Mouse (Mus musculus) ovary, postnatal 14 days (tissue): ENCODE results near the gene 2810408A11Rik.
"Not testable (repeated sequence)": the region's sequence is repeated elsewhere in the genome, so short reads cannot be mapped to it uniquely, and the experiment has no call there.

Experiments
- DNase-seq: peaks from one replicate; pipeline ENCODE4 v3.0.0; 2022; ENCODE audit warnings: low spot score

Gene 2810408A11Rik

DNA sequence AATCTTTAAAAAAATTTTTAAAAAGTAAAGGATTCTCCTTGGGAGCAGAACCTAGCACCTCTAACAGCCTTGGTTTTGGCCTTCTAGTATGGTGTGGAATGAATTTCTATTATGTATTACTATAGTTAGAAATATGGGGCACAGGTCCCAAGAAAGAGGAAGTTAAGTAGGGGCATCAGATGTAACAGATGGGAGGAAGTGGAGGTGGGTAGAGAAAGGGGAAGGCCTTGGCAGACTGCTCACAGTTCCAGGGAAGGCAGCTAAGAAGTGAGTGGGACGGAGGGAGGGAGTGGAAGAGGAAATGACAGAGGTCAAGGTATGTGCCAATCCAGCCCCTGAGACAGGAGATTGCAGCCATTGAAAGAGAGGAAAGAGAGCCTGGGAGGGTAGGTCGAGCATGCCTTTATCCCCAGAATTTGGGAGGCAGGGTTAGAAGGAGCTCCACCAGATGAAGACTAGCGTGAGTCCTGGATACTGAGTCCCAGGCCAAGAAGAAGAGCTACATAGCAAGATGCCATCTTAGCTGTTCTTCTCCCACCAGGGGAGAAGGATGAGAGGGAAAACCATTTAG, 30.3 kb upstream of the 2810408A11Rik start:
- DNase-seq: no peak

DNA sequence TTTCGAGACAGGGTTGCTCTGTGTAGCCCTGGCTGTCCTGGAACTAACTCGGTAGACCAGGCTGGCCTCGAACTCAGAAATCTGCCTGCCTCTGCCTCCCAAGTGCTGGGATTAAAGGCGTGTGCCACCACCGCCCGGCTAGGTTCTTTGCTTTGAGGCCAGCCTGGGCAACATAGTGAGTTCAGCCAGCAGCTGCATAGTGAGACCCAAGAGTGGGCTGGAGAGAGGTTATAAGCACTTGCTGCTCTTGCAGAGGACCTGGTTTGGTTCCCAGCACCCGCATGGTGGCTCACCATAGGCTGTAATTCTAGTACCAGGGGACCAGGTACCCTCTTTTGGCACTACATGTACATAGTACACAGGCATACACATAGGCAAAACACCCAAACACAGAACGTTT, 29.4 kb upstream of the 2810408A11Rik start:
- DNase-seq: not testable (repeated sequence)

DNA sequence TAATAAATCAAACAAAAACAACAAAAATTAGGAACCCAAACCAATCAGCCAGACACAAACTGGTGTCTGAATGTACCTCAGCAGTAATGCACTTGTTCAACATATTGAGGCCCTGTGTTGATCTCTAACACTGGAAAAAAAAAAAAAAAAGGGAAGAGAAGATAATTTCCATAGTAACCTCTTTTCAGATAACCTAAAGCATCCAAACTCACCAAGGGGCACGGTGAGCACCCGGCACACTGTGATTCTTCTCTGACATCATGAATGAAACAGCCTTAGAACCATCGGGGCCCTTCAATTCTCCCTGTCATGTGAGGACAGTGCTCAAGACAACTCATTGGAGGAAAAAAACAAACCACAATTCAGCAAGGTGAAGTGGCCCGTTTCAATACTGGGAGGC, 28.9 kb upstream of the 2810408A11Rik start:
- DNase-seq: no peak

DNA sequence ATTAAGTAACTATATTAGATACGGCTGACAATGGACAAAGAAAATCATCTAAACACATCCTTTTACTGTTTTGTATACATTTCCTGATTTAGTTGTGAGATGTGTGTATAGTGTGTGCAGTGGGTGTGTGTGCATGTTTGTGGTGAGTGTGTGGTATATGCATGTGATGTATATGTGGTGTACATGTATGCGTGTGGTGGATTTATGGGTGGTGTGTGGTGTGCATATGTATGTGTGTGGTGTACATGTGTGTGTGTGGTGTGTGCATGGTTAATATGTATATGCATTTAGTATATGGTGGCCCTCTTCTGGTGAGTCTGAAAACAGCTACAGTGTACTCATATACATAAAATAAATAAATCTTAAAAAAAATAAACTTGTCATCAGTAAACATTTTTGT, 26.7 kb upstream of the 2810408A11Rik start:
- DNase-seq: no peak

DNA sequence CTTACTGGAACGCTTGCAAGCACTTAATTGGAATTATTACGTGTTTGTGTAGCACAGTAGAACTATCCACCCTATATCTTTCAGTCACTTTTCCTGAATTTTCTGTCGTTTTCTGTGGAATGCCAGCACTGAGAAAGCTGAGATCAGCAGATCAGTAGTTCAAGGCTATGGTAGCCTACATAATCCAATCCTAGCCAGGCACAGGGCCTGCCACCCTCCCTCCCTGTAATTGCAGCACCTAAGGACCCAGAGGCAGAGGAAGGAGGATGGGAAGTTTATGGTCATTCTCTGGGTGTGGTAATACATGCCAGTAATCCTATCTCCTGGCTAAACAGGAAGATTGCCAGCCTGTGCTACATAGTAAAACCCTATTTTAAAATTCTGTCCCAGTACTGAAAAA, 22.0 kb upstream of the 2810408A11Rik start:
- DNase-seq: no peak

DNA sequence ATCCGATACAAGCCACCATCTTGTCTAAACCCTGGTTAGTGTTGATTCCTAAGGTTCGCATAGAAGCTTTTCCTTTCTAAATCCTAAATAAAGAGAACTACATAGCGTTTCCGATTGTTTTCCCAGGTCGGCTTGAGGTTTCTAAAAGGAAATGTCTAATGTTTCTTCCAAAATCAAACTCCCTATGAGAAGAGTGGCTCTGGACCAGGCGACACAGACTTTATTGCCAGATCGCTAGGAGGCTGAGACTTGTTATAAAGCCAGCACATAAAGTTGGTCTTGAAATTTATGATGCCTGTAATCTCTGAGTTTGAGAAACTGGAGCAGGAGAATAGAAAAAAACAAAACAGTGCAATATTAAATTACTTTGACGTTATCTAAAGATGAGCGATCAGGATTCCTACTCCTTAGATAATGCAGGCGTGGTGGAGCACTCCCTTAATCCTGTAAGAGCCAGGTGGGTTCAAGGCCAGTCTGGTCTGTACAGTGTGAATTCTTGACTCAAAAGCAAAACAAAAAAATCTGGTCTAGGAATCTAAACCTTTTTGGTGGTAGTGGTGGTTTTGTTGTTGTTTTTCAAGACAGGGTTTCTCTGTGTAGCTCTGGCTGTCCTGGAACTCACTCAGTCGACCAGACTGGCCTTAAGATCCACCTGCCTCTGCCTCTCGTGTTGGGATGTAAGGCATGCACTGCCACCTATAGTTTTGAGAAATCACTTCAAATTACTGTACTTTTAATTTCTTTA, 21.4 kb upstream of the 2810408A11Rik start:
- DNase-seq: no peak

DNA sequence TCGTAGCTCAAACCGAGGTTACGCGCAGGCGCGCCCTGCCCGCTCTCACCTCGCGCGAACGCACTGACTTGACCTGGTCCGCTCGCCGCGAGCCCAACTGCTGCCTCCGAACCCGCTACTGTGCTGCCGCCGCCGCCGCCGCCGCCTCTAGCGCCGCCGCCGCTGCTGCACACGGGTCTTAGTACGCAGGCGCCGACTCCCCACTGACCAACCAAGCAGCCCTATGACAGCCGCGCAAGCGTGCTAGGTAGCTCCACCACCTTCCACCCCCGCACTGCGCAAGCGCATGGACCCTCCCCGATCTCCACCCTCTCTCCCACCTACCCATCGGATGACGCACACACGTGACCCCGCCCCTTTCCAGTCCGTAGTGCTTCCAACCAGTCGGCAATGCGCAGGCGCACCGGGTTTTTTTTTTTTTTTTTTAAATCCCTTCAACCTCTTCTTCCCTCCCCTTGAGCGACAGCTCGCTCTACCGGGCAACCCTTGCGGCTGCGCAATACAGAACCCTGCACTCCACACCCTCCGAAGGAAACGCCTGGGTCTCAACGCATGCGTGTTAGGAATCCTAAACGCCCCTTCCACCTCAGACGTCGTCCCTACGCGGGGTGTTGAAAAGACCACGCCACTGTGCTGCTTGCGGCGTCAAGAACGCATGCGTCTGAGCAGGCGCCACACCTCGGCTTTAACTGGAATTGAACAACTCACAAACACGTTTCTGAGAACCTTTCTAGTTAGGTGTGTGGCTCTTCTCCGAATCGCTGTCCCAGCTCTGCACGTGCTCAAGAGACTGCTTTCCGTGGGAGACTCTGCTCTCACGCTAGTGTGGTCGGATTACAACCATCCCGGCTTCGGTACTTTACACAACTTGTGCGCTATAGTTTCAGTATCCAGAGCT, 20.6 kb upstream of the 2810408A11Rik start, which contains the start of gene Eif5a:
TSS of gene Eif5a (minus strand) at position 845 of the 898 bp plus-strand sequence.
- DNase-seq: peak; percentile 100

DNA sequence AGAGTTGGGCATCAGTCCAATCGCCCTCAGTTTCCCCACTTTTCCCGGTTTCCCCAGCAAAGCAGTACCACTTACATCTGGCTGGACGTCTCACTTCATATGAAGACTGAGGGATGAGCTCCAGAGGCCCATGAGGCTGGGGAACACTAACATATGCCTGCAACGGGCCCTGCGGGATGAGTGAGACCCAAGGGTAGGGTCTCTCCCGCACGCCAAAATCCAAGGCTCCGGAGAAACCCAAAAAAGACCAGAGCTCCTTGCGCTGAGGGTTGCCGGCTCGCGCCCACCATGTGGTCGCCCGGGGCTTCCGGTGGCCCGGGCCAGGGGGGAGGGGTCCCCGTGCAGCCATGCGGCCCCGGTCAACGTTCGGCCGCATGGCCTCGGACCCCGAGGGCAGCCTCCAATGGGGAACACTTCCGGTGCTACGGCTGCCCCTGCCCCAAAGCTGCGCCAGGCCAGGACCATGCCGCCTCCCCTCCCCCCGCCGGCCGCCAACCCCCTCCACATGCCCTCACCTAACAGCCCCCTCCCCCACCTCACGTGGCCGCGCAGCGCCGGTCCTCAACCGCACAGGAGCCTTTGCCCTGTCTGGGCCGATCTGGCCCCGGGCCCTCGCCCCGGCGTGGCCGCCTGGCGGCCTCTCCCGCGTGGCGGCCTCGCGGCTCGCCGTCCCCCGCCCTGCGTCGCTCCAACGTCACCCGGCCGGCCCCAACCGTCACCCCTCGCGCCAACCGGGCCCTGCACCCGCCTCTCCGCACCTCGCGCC, 19.7 kb upstream of the 2810408A11Rik start:
- DNase-seq: no peak

DNA sequence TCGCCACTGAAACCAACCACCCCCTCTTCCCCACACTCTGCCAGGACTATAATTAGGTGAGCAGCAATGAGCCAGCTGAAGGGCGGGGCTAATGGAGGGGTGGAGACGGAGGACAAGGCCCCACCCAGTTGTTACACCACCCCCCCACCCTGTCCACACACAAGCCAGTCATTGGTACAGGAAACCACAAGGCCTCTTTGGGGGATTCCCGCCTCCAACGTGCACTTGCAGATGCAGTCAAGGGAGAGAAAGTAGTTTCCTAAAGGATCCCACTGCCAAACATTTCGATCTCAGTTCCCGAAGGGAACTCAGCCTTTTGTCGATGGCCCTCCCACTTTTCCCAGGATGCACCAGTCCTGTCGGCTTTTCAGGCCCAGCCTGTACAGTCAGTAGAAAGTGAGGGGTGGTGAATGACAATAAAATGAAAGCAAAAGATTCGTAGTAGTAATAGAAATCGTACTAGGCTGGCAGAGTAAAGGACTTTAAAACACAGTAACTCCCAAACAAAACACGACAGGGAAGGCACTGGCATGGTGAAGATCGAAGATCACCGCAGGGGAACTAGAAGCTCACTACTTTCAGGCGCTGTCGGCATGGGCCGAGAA, 19.0 kb upstream of the 2810408A11Rik start:
- no peak for DNase-seq

DNA sequence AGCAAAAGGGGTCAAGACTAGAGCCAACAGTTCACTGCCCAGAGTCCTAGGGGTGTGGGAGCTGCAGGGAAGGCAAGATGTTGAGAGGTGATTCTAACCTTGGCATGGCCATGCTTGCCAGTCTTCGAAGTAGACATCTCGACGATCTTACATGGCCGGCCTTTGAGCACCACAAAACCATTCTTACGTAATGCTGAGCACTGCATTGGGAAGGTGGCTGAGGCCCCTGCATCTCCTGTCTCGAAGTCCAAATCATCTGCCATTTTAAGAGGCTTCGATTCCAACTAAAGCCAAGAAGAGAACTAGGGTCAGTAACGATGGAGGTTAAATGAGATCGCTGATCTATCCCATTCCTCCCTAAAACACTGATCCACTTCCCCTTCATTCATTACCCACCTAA, 18.3 kb upstream of the 2810408A11Rik start:
- DNase-seq: no peak

DNA sequence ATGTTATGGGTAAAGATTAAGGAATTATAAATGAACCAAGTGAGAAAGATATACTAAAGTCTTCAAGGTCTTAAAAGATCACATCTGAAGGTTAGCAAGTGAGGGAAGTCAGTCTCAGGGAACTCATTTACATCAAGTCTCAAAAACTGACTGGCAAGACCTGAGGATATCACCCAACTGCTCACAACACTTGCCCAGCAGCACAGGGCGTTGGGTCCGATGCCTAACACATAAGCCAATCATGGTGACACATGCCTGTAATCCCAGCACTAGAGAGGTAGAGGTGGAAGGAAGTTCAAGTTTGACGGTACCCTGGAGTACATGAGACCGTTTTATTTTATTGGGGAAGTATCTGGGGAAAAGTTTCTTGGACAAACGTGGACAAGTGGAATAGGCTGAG, 17.3 kb upstream of the 2810408A11Rik start:
- DNase-seq: no peak

DNA sequence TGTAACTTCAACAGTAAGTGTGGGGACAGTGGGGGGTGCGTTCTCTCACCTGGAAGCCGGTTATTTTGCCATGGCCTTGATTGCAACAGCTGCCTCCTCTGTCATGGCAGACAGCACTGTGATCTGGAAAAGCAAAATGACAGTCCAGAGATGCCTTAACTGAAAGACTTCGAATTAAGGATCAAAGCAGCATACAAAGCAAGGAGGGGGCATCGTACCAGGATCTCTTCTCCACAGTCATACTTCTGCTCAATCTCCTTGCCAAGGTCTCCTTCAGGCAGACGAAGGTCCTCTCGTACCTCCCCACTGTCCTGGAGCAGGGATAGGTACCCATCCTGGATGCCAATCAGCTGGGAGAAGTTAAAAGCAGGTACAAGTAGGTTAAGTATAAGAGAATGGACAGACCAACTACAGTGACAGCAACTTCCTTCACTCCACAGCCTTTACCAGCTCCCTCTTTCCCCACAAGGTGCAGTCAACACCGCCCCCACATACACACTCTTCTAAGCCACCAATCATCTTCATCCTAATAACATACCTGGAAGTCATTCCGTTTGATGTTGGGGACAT, 16.7 kb upstream of the 2810408A11Rik start:
- no peak for DNase-seq

DNA sequence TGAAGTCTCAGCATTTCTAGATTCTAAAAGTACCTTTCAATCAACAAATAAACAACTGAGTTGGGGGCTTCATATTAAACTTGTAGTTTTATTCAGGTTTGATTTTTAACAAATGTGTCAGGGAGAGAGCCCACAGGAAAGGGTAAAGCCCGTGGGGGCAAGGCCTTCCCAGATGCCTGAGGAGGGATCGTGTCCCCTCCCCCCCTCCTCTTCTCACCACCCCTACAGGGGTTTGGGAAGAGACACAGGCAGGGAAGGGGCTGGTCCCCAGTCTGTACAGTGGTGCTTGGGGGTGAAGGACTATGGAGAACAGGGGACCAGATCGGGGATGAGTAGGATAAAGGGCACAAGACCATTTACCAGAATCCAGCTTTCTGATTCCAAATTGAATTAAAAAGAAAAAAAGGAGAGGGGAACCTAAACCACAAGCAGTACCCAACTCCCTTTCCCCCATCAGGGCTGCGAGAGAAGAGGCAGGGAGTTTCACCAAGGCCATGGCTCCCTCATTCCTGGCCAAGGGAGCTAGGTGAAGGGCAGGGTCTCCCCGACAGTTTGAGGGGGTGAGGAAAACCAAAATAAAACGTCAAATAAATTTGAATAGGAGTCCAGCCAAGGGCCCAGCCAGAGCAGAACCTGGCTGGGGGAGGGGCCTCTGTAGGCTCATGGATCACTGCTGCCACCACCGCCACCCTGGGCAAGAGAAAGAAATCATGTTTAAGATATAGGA, 16.0 kb upstream of the 2810408A11Rik start:
- DNase-seq: not testable (repeated sequence)

DNA sequence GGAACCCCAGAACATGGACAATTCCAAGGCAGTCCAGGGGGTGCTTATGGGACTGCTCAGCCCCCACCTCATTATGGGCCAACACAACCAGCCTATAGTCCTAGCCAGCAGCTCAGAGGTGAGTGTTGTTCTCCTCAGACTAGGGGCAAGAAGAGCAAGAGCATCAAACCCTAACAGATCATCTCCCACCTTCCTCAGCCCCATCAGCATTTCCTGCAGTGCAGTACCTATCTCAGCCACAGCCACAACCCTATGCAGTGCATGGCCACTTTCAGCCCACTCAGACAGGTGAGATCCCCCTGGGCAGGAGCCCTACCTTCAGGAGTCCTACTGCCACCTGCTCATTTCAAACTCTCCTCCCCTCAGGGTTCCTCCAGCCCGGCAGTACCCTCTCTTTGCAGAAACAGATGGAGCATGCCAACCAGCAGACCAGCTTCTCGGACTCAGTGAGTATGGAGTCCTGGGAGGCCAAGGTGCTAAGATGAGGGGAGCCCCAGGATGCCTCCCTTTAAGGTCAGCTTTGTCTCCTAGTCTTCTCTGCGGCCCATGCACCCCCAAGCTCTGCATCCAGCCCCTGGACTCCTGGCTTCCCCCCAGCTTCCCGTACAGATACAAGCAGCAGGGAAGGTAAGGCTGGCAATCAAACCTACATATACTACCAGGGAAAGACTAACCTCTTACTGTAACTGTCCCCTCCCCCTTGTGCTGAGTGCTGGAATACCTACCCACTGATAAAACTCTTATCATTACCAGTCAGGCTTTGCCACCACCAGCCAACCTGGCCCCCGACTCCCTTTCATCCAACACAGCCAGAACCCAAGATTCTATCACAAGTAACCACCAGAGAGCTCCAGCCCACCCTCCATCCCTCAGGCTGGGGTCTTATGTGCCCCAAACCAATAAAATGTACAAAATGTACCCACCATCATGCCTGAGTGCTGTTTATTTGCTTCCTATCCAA, 15.2 kb upstream of the 2810408A11Rik start:
- no peak for DNase-seq

DNA sequence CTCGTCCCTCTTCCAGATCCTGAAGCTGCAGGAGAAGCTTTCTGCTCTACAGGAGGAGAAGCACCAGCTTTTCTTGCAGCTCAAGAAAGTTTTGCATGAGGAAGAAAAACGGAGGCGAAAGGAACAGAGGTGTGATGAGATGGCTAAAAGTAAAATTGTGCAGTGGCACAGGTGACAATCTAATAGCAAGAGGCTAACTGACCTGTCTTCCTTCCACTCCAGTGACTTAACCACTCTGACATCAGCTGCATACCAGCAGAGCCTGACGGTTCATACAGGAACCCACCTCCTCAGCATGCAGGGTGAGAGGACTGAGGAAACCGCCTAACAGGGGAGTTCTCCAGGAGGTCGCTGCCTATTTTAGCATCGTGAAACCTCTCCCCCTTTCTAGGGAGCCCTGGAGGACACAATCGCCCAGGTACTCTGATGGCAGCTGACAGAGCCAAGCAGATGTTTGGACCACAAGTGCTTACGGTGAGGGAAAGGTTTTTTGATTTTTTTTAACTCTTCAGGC, 14.2 kb upstream of the 2810408A11Rik start:
- no peak for DNase-seq

DNA sequence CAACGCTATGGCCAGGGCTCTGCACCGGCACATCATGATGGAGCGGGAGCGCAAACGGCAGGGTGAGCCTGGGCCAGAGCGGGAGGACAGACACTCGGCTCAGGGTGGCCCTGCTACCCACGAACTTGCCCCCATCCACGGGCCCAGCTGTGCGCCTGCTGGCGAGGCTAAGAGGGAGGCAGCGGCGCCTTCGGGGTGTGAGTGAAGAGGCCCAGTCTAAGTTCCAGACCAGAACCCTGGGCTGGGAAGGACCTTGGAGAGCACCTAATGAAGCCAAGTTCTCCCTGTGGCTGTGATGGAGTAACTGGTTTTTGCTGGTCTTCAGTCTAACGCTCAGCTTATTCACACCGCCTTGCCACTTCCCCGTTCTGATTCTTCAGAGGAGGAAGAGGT, 13.6 kb upstream of the 2810408A11Rik start:
- no peak for DNase-seq

DNA sequence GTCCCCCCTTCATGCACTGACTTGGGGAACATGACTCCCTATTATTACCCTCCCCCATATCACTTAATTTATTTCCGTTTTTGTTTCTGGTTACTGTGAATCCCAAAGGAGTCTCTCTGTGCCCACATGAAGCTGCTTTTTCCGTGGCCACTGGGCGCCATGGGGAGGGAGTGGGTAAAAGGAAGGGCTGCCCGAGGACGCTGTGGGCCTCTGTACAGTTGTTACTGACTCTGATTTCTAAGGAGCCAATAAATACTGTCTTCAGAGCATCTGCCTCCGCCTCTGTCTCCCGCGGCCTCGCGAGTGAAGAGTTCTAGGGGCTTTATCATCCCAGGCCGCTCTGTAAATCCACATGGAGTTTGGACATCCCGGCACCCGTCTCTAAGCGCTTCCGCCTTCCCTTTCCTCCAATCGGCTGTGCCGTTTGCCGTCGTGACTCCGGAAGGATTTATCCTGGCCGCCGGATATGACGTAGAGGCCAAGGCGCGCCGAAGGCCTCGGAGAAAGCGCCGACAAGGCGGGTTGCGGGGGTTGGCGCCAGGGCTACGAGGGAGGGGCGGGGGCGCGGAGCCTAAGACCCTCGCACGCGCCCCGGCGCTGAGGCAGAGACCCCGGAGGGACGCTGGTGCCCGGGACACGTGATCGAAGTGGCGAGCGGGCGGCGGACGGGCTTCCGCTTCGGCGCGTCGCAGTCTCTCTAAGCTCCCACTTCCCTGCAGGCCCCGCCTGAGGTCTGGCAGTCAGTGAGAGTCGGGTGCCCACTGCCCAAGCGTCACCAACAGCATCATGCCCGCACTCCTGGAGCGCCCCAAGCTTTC, 13.0 kb upstream of the 2810408A11Rik start, which contains the start of gene Gps2:
TSS of gene Gps2 (plus strand) at position 335 of the 818 bp plus-strand sequence.
- DNase-seq: peak; percentile 89
